Mouse (Mus musculus): ENCODE measurements around the gene Igsf9. TPM values are rescaled to one million over a fixed set of nuclear protein-coding genes. Genes with fewer than 3 reads are reported as not detected.

Igsf9 gene
- polyA plus RNA-seq, 1 experiment from 2014 or later: 41.8 TPM

DNA sequence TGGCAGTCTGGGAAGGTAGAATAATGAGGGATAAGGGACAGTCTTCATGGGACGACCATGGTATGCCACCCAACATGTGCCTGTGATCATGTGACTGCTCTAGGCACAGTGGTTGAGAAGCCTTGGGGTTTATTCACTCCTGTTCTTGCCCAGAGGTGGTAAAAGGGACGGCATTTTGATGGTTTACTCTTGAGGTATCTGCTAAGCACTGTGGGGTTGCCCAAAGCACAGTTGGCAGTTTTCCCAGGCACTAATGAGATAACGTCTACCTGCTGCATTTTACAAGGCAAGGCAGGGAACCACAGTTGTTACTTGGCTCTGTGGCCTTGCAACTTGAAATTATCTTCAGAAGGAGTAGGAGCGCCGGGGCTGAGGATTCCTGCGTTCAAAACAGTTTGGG, 58.2 kb downstream of the Igsf9 start:
- Histone ChIP-seq H3K27me3 (ENCODE audit: control insufficient read depth, insufficient read depth, low read length) (no peaks in the 10 kb centered on the region), H3K4me1 (ENCODE audit: control insufficient read depth, insufficient read depth, low read length) (no peaks in the 10 kb centered on the region), H3K36me3 (ENCODE audit: control insufficient read depth, insufficient read depth, low read length) (no peaks in the 10 kb centered on the region), H3K27ac (ENCODE audit: low read depth, low read length) (no peak overlapping the region), H3K4me2 (replicated peaks; ENCODE audit: low read depth, low read length) (no peak overlapping the region), H3K9me3 (ENCODE audit: control insufficient read depth, low read length) (no peaks in the 10 kb centered on the region), H3K4me3 (ENCODE audit: low read length) (no peak overlapping the region), H3K9ac (ENCODE audit: low read depth, low read length) (no peak overlapping the region)
- 71% methylated on average over 6 of the region's 6 CpGs for WGBS
- no peak for ATAC-seq (ENCODE audit: low FRiP score, low TSS enrichment)

DNA sequence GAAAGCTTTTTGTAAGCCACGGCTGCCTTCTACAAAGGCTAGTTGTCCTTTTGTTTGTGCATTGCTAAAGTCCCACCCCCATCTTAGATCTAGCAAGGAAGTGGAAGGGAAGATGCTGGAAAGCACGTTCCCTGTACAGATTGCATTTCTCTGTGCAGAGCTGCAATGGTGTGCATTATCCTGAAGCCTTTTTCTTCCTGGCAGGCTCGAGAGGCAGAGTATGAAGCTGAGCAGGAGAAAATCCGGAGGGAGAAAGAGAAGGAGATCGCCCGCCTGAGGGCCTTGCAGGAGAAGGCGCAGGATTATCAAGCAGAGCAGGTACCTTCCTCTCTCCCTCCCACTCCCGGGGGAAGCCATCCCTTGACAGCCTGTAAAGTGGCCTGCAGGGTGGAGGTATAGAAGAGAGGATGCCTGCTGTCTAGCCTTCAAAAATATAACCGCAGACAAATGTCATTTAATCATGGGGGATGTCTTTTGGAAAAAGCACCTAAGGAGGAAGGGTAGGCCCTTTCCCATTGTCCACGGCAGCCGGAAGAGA, 58.8 kb downstream of the Igsf9 start:
- 67% methylated on average over 11 of the region's 11 CpGs for WGBS
- no peaks in the 10 kb centered on the region for H3K4me1 ChIP-seq (ENCODE audit: control insufficient read depth, insufficient read depth, low read length)
- no peak for ATAC-seq (ENCODE audit: low FRiP score, low TSS enrichment)

DNA sequence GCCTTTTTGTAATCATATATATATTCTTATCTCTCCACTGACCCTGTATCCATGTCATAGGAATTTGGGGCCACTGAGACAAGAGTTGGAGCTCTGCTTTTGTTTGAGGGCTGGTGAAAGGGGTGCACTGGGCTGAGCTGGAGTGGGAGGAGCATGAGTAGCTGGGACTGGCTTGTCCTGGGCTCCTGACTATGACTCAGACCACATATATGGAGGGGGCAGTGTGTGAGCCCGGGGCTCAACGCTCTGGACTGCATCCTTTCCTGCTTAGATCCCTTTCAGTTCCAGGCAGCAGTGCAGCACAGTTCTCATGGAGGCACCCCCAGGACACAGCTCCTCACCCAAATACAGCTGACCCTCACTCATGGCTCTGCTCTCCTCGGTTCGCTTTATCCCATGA, 64.5 kb downstream of the Igsf9 start:
- 90% methylated on average over 4 of the region's 4 CpGs for WGBS
- H3K27ac ChIP-seq (ENCODE audit: low read depth, low read length): no peak overlapping the region
- no peak overlapping the region for H3K4me2 ChIP-seq (replicated peaks; ENCODE audit: low read depth, low read length)
- H3K4me1 ChIP-seq (ENCODE audit: control insufficient read depth, insufficient read depth, low read length): peaks cover 9% of the 10 kb centered on the region
- no peaks in the 10 kb centered on the region for H3K9me3 ChIP-seq (ENCODE audit: control insufficient read depth, low read length)
- no peak overlapping the region for H3K9ac ChIP-seq (ENCODE audit: low read depth, low read length)
- no peak for ATAC-seq (ENCODE audit: low FRiP score, low TSS enrichment)
- no peaks in the 10 kb centered on the region for H3K27me3 ChIP-seq (ENCODE audit: control insufficient read depth, insufficient read depth, low read length)
- no peak overlapping the region for H3K4me3 ChIP-seq (ENCODE audit: low read length)
- no peaks in the 10 kb centered on the region for H3K36me3 ChIP-seq (ENCODE audit: control insufficient read depth, insufficient read depth, low read length)

More for the DNA sequence above, 58.8 kb downstream of the Igsf9 start:
- no peaks in the 10 kb centered on the region for H3K9me3 ChIP-seq (ENCODE audit: control insufficient read depth, low read length)
- H3K4me3 ChIP-seq (ENCODE audit: low read length): no peak overlapping the region
- no peak overlapping the region for H3K9ac ChIP-seq (ENCODE audit: low read depth, low read length)
- no peaks in the 10 kb centered on the region for H3K36me3 ChIP-seq (ENCODE audit: control insufficient read depth, insufficient read depth, low read length)
- H3K27ac ChIP-seq (ENCODE audit: low read depth, low read length): no peak overlapping the region
- H3K4me2 ChIP-seq (replicated peaks; ENCODE audit: low read depth, low read length): no peak overlapping the region
- no peaks in the 10 kb centered on the region for H3K27me3 ChIP-seq (ENCODE audit: control insufficient read depth, insufficient read depth, low read length)

Other genes with a start within 250 kb of the Igsf9 start
- gene Atp1a4, start 223.4 kb upstream of the Igsf9 start, polyA plus RNA-seq (2014; fragmentation: Nextera tagmentation; extraction: Ambion mirVana): not detected in 2 replicates
- 39.5 and 53.1 TPM in 2 replicates for gene Igsf8, start 220.1 kb upstream of the Igsf9 start, polyA plus RNA-seq (2014; fragmentation: Nextera tagmentation; extraction: Ambion mirVana)
- gene Atp1a2, start 183.7 kb upstream of the Igsf9 start, polyA plus RNA-seq (2014; fragmentation: Nextera tagmentation; extraction: Ambion mirVana): 0.66 and 0.96 TPM in 2 replicates
- 0.20 TPM in 1 of 2 replicates, not detected in the other for gene Kcnj9, start 152.5 kb upstream of the Igsf9 start, polyA plus RNA-seq (2014; fragmentation: Nextera tagmentation; extraction: Ambion mirVana)
- 0.31 and 0.57 TPM in 2 replicates for gene Kcnj10, start 140.6 kb upstream of the Igsf9 start, polyA plus RNA-seq (2014; fragmentation: Nextera tagmentation; extraction: Ambion mirVana)
- 9.5 and 12.1 TPM in 2 replicates for gene Pigm, start 105.2 kb upstream of the Igsf9 start, polyA plus RNA-seq (2014; fragmentation: Nextera tagmentation; extraction: Ambion mirVana)
- gene Slamf9, start 6.4 kb upstream of the Igsf9 start, polyA plus RNA-seq (2014; fragmentation: Nextera tagmentation; extraction: Ambion mirVana): 0.74 and 0.97 TPM in 2 replicates
- 81.0 and 139 TPM in 2 replicates for gene Tagln2, start 18.3 kb downstream of the Igsf9 start, polyA plus RNA-seq (2014; fragmentation: Nextera tagmentation; extraction: Ambion mirVana)
- 1.0 and 1.2 TPM in 2 replicates for gene Cfap45, start 39.0 kb downstream of the Igsf9 start, polyA plus RNA-seq (2014; fragmentation: Nextera tagmentation; extraction: Ambion mirVana)
- gene Vsig8, start 74.2 kb downstream of the Igsf9 start, polyA plus RNA-seq (2014; fragmentation: Nextera tagmentation; extraction: Ambion mirVana): 0.19 and 0.54 TPM in 2 replicates
- gene Slamf8, start 108.8 kb downstream of the Igsf9 start, polyA plus RNA-seq (2014; fragmentation: Nextera tagmentation; extraction: Ambion mirVana): 0.12 TPM in 1 of 2 replicates, not detected in the other
- not detected in 2 replicates for gene Fcrl6, start 120.8 kb downstream of the Igsf9 start, polyA plus RNA-seq (2014; fragmentation: Nextera tagmentation; extraction: Ambion mirVana)
- gene Dusp23, start 151.2 kb downstream of the Igsf9 start, polyA plus RNA-seq (2014; fragmentation: Nextera tagmentation; extraction: Ambion mirVana): 17.0 and 17.2 TPM in 2 replicates
- 0.30 and 0.73 TPM in 2 replicates for gene Crp, start 216.3 kb downstream of the Igsf9 start, polyA plus RNA-seq (2014; fragmentation: Nextera tagmentation; extraction: Ambion mirVana)